Mouse (Mus musculus): Measurements from ENCODE around the gene Nectin1. TPM values are rescaled to one million over a fixed set of nuclear protein-coding genes. Genes with fewer than 3 reads are reported as not detected.

The Nectin1 gene
- polyA plus RNA-seq, 1 experiment from 2014 or later = 18.9 TPM

GRCm38 (mm10) chr9:43769940-43770339 lies 26.2 kb downstream of the Nectin1 start:
- ATAC-seq (ENCODE audit: low FRiP score) = no peak
- no peaks in the 10 kb centered on the region for H3K9me3 ChIP-seq (ENCODE audit: control insufficient read depth, low read length)
- no peak overlapping the region for H3K9ac ChIP-seq
- H3K27me3 ChIP-seq (ENCODE audit: control insufficient read depth, insufficient read depth, low read length) = no peaks in the 10 kb centered on the region
- H3K4me1 ChIP-seq (replicated peaks; ENCODE audit: control insufficient read depth, insufficient read depth, low read length) = peaks cover 40% of the 10 kb centered on the region
- no peak for DNase-seq (ENCODE audit: low spot score)
- no peak overlapping the region for H3K4me3 ChIP-seq (replicated peaks; ENCODE audit: low read length)
- H3K36me3 ChIP-seq (replicated peaks; ENCODE audit: control insufficient read depth, insufficient read depth) = no peaks in the 10 kb centered on the region
- H3K27ac ChIP-seq = no peak overlapping the region
- no peak overlapping the region for H3K4me2 ChIP-seq (replicated peaks)
- 80% methylated on average over 4 of the region's 4 CpGs for WGBS

- Histone ChIP-seq H3K4me1 (replicated peaks; ENCODE audit: control insufficient read depth, insufficient read depth, low read length) (peaks cover 38% of the 10 kb centered on the region), H3K36me3 (replicated peaks; ENCODE audit: control insufficient read depth, insufficient read depth) (no peaks in the 10 kb centered on the region), H3K9me3 (ENCODE audit: control insufficient read depth, low read length) (no peaks in the 10 kb centered on the region), H3K27me3 (ENCODE audit: control insufficient read depth, insufficient read depth, low read length) (no peaks in the 10 kb centered on the region), H3K9ac (no peak overlapping the region), H3K4me2 (replicated peaks) (no peak overlapping the region), H3K4me3 (replicated peaks; ENCODE audit: low read length) (no peak overlapping the region), H3K27ac (no peak overlapping the region)
- DNase-seq (ENCODE audit: low spot score) (no peak), ATAC-seq (ENCODE audit: low FRiP score) (no peak)
- WGBS = 74% methylated on average over 1 of the region's 1 CpGs
Measured at GRCm38 (mm10) chr9:43771041-43771440, 27.3 kb downstream of the Nectin1 start.

- Histone ChIP-seq H3K4me2 (replicated peaks) (no peak overlapping the region), H3K9me3 (ENCODE audit: control insufficient read depth, low read length) (no peaks in the 10 kb centered on the region), H3K27me3 (ENCODE audit: control insufficient read depth, insufficient read depth, low read length) (no peaks in the 10 kb centered on the region), H3K9ac (no peak overlapping the region), H3K36me3 (replicated peaks; ENCODE audit: control insufficient read depth, insufficient read depth) (no peaks in the 10 kb centered on the region), H3K4me3 (replicated peaks; ENCODE audit: low read length) (no peak overlapping the region), H3K27ac (no peak overlapping the region), H3K4me1 (replicated peaks; ENCODE audit: control insufficient read depth, insufficient read depth, low read length) (peaks cover 38% of the 10 kb centered on the region)
- ATAC-seq (ENCODE audit: low FRiP score) (no peak), DNase-seq (ENCODE audit: low spot score) (no peak)
- 88% methylated on average over 6 of the region's 6 CpGs for whole genome bisulfite sequencing
Measured at GRCm38 (mm10) chr9:43772460-43772859, 28.7 kb downstream of the Nectin1 start.

- WGBS = 92% methylated on average over 2 of the region's 2 CpGs
- no peak overlapping the region for H3K27ac ChIP-seq
- H3K27me3 ChIP-seq (ENCODE audit: control insufficient read depth, insufficient read depth, low read length) = no peaks in the 10 kb centered on the region
- H3K4me3 ChIP-seq (replicated peaks; ENCODE audit: low read length) = no peak overlapping the region
- no peaks in the 10 kb centered on the region for H3K36me3 ChIP-seq (replicated peaks; ENCODE audit: control insufficient read depth, insufficient read depth)
- H3K4me2 ChIP-seq (replicated peaks) = no peak overlapping the region
- no peaks in the 10 kb centered on the region for H3K9me3 ChIP-seq (ENCODE audit: control insufficient read depth, low read length)
- ATAC-seq (ENCODE audit: low FRiP score) (no peak), DNase-seq (ENCODE audit: low spot score) (no peak)
- H3K9ac ChIP-seq = no peak overlapping the region
- H3K4me1 ChIP-seq (replicated peaks; ENCODE audit: control insufficient read depth, insufficient read depth, low read length) = peaks cover 34% of the 10 kb centered on the region
Measured at GRCm38 (mm10) chr9:43773521-43773920, 29.7 kb downstream of the Nectin1 start.

GRCm38 (mm10) chr9:43774427-43774826 lies 30.6 kb downstream of the Nectin1 start:
- peaks cover 26% of the 10 kb centered on the region for H3K4me1 ChIP-seq (replicated peaks; ENCODE audit: control insufficient read depth, insufficient read depth, low read length)
- no peak for ATAC-seq (ENCODE audit: low FRiP score)
- 88% methylated on average over 5 of the region's 5 CpGs for WGBS

GRCm38 (mm10) chr9:43776231-43776630 lies 32.4 kb downstream of the Nectin1 start:
- Histone ChIP-seq H3K9ac (no peak overlapping the region), H3K36me3 (replicated peaks; ENCODE audit: control insufficient read depth, insufficient read depth) (no peaks in the 10 kb centered on the region), H3K27me3 (ENCODE audit: control insufficient read depth, insufficient read depth, low read length) (no peaks in the 10 kb centered on the region), H3K4me1 (replicated peaks; ENCODE audit: control insufficient read depth, insufficient read depth, low read length) (peaks cover 33% of the 10 kb centered on the region; the same call in 1 of the 2 replicates), H3K4me3 (replicated peaks; ENCODE audit: low read length) (no peak overlapping the region), H3K27ac (no peak overlapping the region), H3K4me2 (replicated peaks) (no peak overlapping the region), H3K9me3 (ENCODE audit: control insufficient read depth, low read length) (no peaks in the 10 kb centered on the region)
- no peak for ATAC-seq (ENCODE audit: low FRiP score)
- no peak for DNase-seq (ENCODE audit: low spot score)
- WGBS = 73% methylated on average over 3 of the region's 3 CpGs

More at GRCm38 (mm10) chr9:43774427-43774826, 30.6 kb downstream of the Nectin1 start:
- Histone ChIP-seq H3K4me2 (replicated peaks) (no peak overlapping the region), H3K4me3 (replicated peaks; ENCODE audit: low read length) (no peak overlapping the region), H3K27me3 (ENCODE audit: control insufficient read depth, insufficient read depth, low read length) (no peaks in the 10 kb centered on the region), H3K36me3 (replicated peaks; ENCODE audit: control insufficient read depth, insufficient read depth) (no peaks in the 10 kb centered on the region), H3K27ac (no peak overlapping the region), H3K9ac (no peak overlapping the region), H3K9me3 (ENCODE audit: control insufficient read depth, low read length) (no peaks in the 10 kb centered on the region)
- no peak for DNase-seq (ENCODE audit: low spot score)

- Histone ChIP-seq H3K36me3 (replicated peaks; ENCODE audit: control insufficient read depth, insufficient read depth) (no peaks in the 10 kb centered on the region), H3K27me3 (ENCODE audit: control insufficient read depth, insufficient read depth, low read length) (no peaks in the 10 kb centered on the region), H3K4me2 (replicated peaks) (no peak overlapping the region), H3K27ac (no peak overlapping the region), H3K9ac (no peak overlapping the region), H3K9me3 (ENCODE audit: control insufficient read depth, low read length) (no peaks in the 10 kb centered on the region), H3K4me3 (replicated peaks; ENCODE audit: low read length) (no peak overlapping the region), H3K4me1 (replicated peaks; ENCODE audit: control insufficient read depth, insufficient read depth, low read length) (peaks cover 45% of the 10 kb centered on the region)
- DNase-seq (ENCODE audit: low spot score) (no peak), ATAC-seq (ENCODE audit: low FRiP score) (no peak)
- 79% methylated on average over 16 of the region's 16 CpGs for WGBS
Measured at GRCm38 (mm10) chr9:43777362-43778360, 33.9 kb downstream of the Nectin1 start.

- DNase-seq (ENCODE audit: low spot score) (no peak), ATAC-seq (ENCODE audit: low FRiP score) (no peak)
- H3K4me2 ChIP-seq (replicated peaks) = no peak overlapping the region
- H3K27me3 ChIP-seq (ENCODE audit: control insufficient read depth, insufficient read depth, low read length) = no peaks in the 10 kb centered on the region
- H3K27ac ChIP-seq = no peak overlapping the region
- H3K9me3 ChIP-seq (ENCODE audit: control insufficient read depth, low read length) = no peaks in the 10 kb centered on the region
- 49% methylated on average over 8 of the region's 8 CpGs for WGBS
- peaks cover 40% of the 10 kb centered on the region for H3K4me1 ChIP-seq (replicated peaks; ENCODE audit: control insufficient read depth, insufficient read depth, low read length)
- H3K9ac ChIP-seq = no peak overlapping the region
- H3K4me3 ChIP-seq (replicated peaks; ENCODE audit: low read length) = no peak overlapping the region
- H3K36me3 ChIP-seq (replicated peaks; ENCODE audit: control insufficient read depth, insufficient read depth) = no peaks in the 10 kb centered on the region
Measured at GRCm38 (mm10) chr9:43780883-43781282, 37.1 kb downstream of the Nectin1 start.

- no peaks in the 10 kb centered on the region for H3K36me3 ChIP-seq (replicated peaks; ENCODE audit: control insufficient read depth, insufficient read depth)
- no peaks in the 10 kb centered on the region for H3K9me3 ChIP-seq (ENCODE audit: control insufficient read depth, low read length)
- 80% methylated on average over 5 of the region's 5 CpGs for WGBS
- peaks cover 42% of the 10 kb centered on the region for H3K4me1 ChIP-seq (replicated peaks; ENCODE audit: control insufficient read depth, insufficient read depth, low read length)
- H3K4me3 ChIP-seq (replicated peaks; ENCODE audit: low read length) = no peak overlapping the region
- DNase-seq (ENCODE audit: low spot score) = no peak
- H3K27ac ChIP-seq = no peak overlapping the region
- H3K4me2 ChIP-seq (replicated peaks) = no peak overlapping the region
- no peaks in the 10 kb centered on the region for H3K27me3 ChIP-seq (ENCODE audit: control insufficient read depth, insufficient read depth, low read length)
- no peak for ATAC-seq (ENCODE audit: low FRiP score)
- no peak overlapping the region for H3K9ac ChIP-seq
Measured at GRCm38 (mm10) chr9:43782401-43782800, 38.6 kb downstream of the Nectin1 start.
